Mouse (Mus musculus): ENCODE results near the gene Cby1.

DNA sequence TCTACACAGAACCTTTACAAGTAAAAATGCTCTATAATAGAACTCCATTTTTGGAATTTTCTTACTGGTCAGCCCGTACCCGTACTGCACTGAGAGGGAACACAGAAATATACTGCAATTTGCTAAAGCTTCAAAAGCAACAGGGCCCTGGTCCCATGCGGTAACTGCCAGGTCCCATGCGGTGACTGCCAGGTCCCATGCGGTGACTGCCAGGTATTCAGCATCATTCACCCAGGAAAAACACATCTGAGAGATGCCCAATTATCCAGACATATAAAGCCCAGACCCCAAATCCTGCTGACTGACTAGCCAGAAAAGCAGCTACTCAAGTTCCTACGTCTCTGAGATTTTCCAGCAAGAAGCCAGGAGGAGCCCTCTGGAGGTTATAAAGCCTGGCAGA lies 25.6 kb downstream of the Cby1 start:
- no peak for TF ChIP-seq POLR2A (IDR thresholded peaks at IDR 0.05; ENCODE audit: borderline replicate concordance, control insufficient read depth, low read depth, low read length)
- no peak for TF ChIP-seq CTCF (IDR thresholded peaks at IDR 0.05; ENCODE audit: control insufficient read depth, insufficient read depth, low read length)

Data from bone marrow, adult 2 months (tissue).